Comparison of ENCODE assay signal across 26 mouse cellular contexts in genomic region chr17:91995584-91995983, GRCm38 (mm10).
DNase-seq lines count a peak whose midpoint lies in the region; ATAC-seq and TF ChIP-seq lines count a peak whose summit lies in the region.
"Had no signal": no experiment of that assay in that cellular context is flagged by ENCODE, and none has a peak within 500 bp of the region (broad histone marks: within the 10 kb centered on the region; RNA-seq: fewer than 3 reads in every experiment).

No protein-coding gene starts in this region.

- no peaks in the 10 kb centered on the region for H3K4me1 ChIP-seq in forebrain, embryonic 14.5 days (ENCODE audit: control insufficient read depth, insufficient read depth, low read length)
- H3K4me1 ChIP-seq in forebrain, embryonic 12.5 days, result no peaks in the 10 kb centered on the region
- H3K4me1 ChIP-seq in forebrain, embryonic 16.5 days (replicated peaks; ENCODE audit: control insufficient read depth, insufficient read depth, low read length), result no peaks in the 10 kb centered on the region
- H3K4me1 ChIP-seq: embryonic facial prominence, embryonic 12.5 days; heart, embryonic 12.5 days; heart, embryonic 15.5 days; hindbrain, embryonic 10.5 days; hindbrain, embryonic 13.5 days; intestine, embryonic 15.5 days had no signal

- H3K9ac ChIP-seq in forebrain, embryonic 14.5 days (ENCODE audit: low read length), result no peak overlapping the region
- no peak overlapping the region for H3K9ac ChIP-seq in forebrain, embryonic 12.5 days
- no peak overlapping the region for H3K9ac ChIP-seq in forebrain, embryonic 16.5 days (replicated peaks; ENCODE audit: low read depth, low read length)
- H3K9ac ChIP-seq: embryonic facial prominence, embryonic 12.5 days; heart, embryonic 12.5 days; heart, embryonic 15.5 days; hindbrain, embryonic 13.5 days; intestine, embryonic 15.5 days had no signal

- TF ChIP-seq CTCF in brain, embryonic 14.5 days (IDR thresholded peaks at IDR 0.05; ENCODE audit: borderline replicate concordance, extremely low read depth, insufficient read depth, insufficient read length), result no peak

- no peak overlapping the region for H3K4me2 ChIP-seq in forebrain, embryonic 14.5 days (ENCODE audit: low read length)
- no peak overlapping the region for H3K4me2 ChIP-seq in forebrain, embryonic 12.5 days
- no peak overlapping the region for H3K4me2 ChIP-seq in forebrain, embryonic 16.5 days (ENCODE audit: low read length)
- H3K4me2 ChIP-seq: embryonic facial prominence, embryonic 12.5 days; heart, embryonic 12.5 days; heart, embryonic 15.5 days; hindbrain, embryonic 13.5 days; intestine, embryonic 15.5 days had no signal

- H3K4me3 ChIP-seq in forebrain, embryonic 14.5 days (ENCODE audit: low read depth, low read length), result no peak overlapping the region
- no peak overlapping the region for H3K4me3 ChIP-seq in forebrain, embryonic 12.5 days (replicated peaks)
- no peak overlapping the region for H3K4me3 ChIP-seq in forebrain, embryonic 16.5 days (replicated peaks; ENCODE audit: low read length)
- H3K4me3 ChIP-seq: embryonic facial prominence, embryonic 12.5 days; erythroblast, embryonic 14.5 days; heart, embryonic 12.5 days; heart, embryonic 15.5 days; hindbrain, embryonic 10.5 days; hindbrain, embryonic 13.5 days; intestine, embryonic 15.5 days had no signal

- H3K27ac ChIP-seq in forebrain, embryonic 14.5 days (ENCODE audit: low read depth, low read length), result no peak overlapping the region
- H3K27ac ChIP-seq in forebrain, embryonic 12.5 days, result no peak overlapping the region
- H3K27ac ChIP-seq in forebrain, embryonic 16.5 days (ENCODE audit: low read length), result no peak overlapping the region
- H3K27ac ChIP-seq: embryonic facial prominence, embryonic 12.5 days; heart, embryonic 15.5 days; hindbrain, embryonic 10.5 days; hindbrain, embryonic 13.5 days; intestine, embryonic 15.5 days had no signal

- no peak for TF ChIP-seq POLR2A in brain, embryonic 14.5 days (IDR thresholded peaks at IDR 0.05; ENCODE audit: borderline replicate concordance, extremely low read depth, insufficient read depth, insufficient read length, poor library complexity, severe bottlenecking)

- peak; percentile 27 for DNase-seq in forebrain, embryonic 14.5 days (ENCODE audit: low spot score)
- peak; percentile 54 for DNase-seq in brain, embryonic 14.5 days (ENCODE audit: low read depth)
- DNase-seq in cerebellum, adult 8-10 months, result no peak
- DNase-seq in right cerebral cortex, postnatal 14 days, result no peak
- DNase-seq: adrenal gland, adult 2 months; adrenal gland, postnatal 14 days; cerebellum, adult 11-12 months; cerebellum, adult 9-10 months; cerebellum, postnatal 14 days; gastrocnemius, postnatal 25 days; heart, adult 18-20 months; heart, postnatal 10 days; heart, postnatal 36 days; kidney, adult 11 months; kidney, adult 8-10 months had no signal

- no peaks in the 10 kb centered on the region for H3K9me3 ChIP-seq in forebrain, embryonic 14.5 days (replicated peaks; ENCODE audit: control insufficient read depth, low read length)
- H3K9me3 ChIP-seq in forebrain, embryonic 12.5 days, result no peaks in the 10 kb centered on the region
- no peaks in the 10 kb centered on the region for H3K9me3 ChIP-seq in forebrain, embryonic 16.5 days (ENCODE audit: control insufficient read depth, low read length)
- H3K9me3 ChIP-seq: embryonic facial prominence, embryonic 12.5 days; heart, embryonic 12.5 days; heart, embryonic 15.5 days; hindbrain, embryonic 10.5 days; hindbrain, embryonic 13.5 days; intestine, embryonic 15.5 days had no signal

- H3K36me3 ChIP-seq in forebrain, embryonic 14.5 days (ENCODE audit: control insufficient read depth, insufficient read depth, low read length), result no peaks in the 10 kb centered on the region
- no peaks in the 10 kb centered on the region for H3K36me3 ChIP-seq in forebrain, embryonic 12.5 days (replicated peaks)
- H3K36me3 ChIP-seq in forebrain, embryonic 16.5 days (ENCODE audit: control insufficient read depth, insufficient read depth), result no peaks in the 10 kb centered on the region
- H3K36me3 ChIP-seq: embryonic facial prominence, embryonic 12.5 days; heart, embryonic 12.5 days; heart, embryonic 15.5 days; hindbrain, embryonic 10.5 days; hindbrain, embryonic 13.5 days; intestine, embryonic 15.5 days had no signal

- H3K27me3 ChIP-seq in forebrain, embryonic 14.5 days (replicated peaks; ENCODE audit: control insufficient read depth, insufficient read depth, low read length), result no peaks in the 10 kb centered on the region
- no peaks in the 10 kb centered on the region for H3K27me3 ChIP-seq in forebrain, embryonic 12.5 days
- no peaks in the 10 kb centered on the region for H3K27me3 ChIP-seq in forebrain, embryonic 16.5 days (replicated peaks; ENCODE audit: control insufficient read depth, insufficient read depth, low read length)
- H3K27me3 ChIP-seq: embryonic facial prominence, embryonic 12.5 days; heart, embryonic 12.5 days; heart, embryonic 15.5 days; hindbrain, embryonic 13.5 days; intestine, embryonic 15.5 days had no signal

- peak; percentile 52; the same call in 1 of the 2 replicates for ATAC-seq in forebrain, embryonic 14.5 days
- no peak for ATAC-seq in forebrain, embryonic 12.5 days (ENCODE audit: low FRiP score)
- ATAC-seq in forebrain, embryonic 16.5 days, result peak; percentile 95
- ATAC-seq: CD4-positive, CD25-positive, alpha-beta regulatory T cell, adult 4 months; hindbrain, embryonic 16.5 days had no signal

Comparison
In these comparisons a context has a peak if more than half of its experiments do, and no peak if none do; other contexts are left out.
1. DNase-seq: peak in forebrain, embryonic 14.5 days (single experiment) and brain, embryonic 14.5 days (single experiment); none in cerebellum, adult 8-10 months (single experiment) and right cerebral cortex, postnatal 14 days (single experiment).